Mouse (Mus musculus) neural tube, embryonic 14.5 days (tissue): ENCODE results near the gene Iyd. TPM values are rescaled to one million over a fixed set of nuclear protein-coding genes. Genes with fewer than 3 reads are reported as not detected.

Experiments used
- ATAC-seq: fragments of 200-750 bp; cut with Nextera tagmentation; 2 replicates; pipeline ENCODE4 v1.8.0; 2017; ENCODE audit warnings: low read depth, mild to moderate bottlenecking, moderate TSS enrichment, moderate library complexity
- H3K27ac ChIP-seq: fragments of 300-500 bp; sonication (generic); 2 replicates; pipeline ENCODE4 v1.5.1; 2014; ENCODE audit warnings: low read depth, mild to moderate bottlenecking, control low read depth, low read length, moderate library complexity, mixed read lengths
- H3K27me3 ChIP-seq: fragments of 300-500 bp; sonication (generic); 2 replicates; pipeline ENCODE4 v1.6.1; 2014; ENCODE audit warnings: low read length; ENCODE audit not compliant: control insufficient read depth, insufficient read depth
- H3K36me3 ChIP-seq: fragments of 300-500 bp; sonication (generic); 2 replicates; pipeline ENCODE4 v1.6.1; 2014; ENCODE audit warnings: low read length, mixed read lengths; ENCODE audit not compliant: control insufficient read depth, insufficient read depth
- H3K4me1 ChIP-seq: fragments of 300-500 bp; sonication (generic); 2 replicates; pipeline ENCODE4 v1.6.1; 2014; ENCODE audit warnings: low read length; ENCODE audit not compliant: control insufficient read depth, insufficient read depth
- H3K4me2 ChIP-seq: fragments of 300-500 bp; sonication (generic); 2 replicates; pipeline ENCODE4 v1.6.1; 2014; ENCODE audit warnings: mild to moderate bottlenecking, low read depth, low read length, control low read depth
- H3K4me3 ChIP-seq: fragments of 300-500 bp; sonication (generic); 2 replicates; pipeline ENCODE4 v1.5.1; 2014; ENCODE audit warnings: low read depth, low read length, control low read depth, mixed read lengths
- H3K9ac ChIP-seq: fragments of 300-500 bp; sonication (generic); replicated peaks from 2 replicates; pipeline ENCODE4 v1.6.1; 2014; ENCODE audit warnings: low read depth, mild to moderate bottlenecking, control low read depth, low read length, mixed read lengths
- H3K9me3 ChIP-seq: fragments of 300-500 bp; sonication (generic); 2 replicates; pipeline ENCODE4 v1.6.1; 2016; ENCODE audit warnings: low read length; ENCODE audit not compliant: control insufficient read depth
- WGBS: fragments of 180-500 bp; shearing (Covaris S2); extraction: QIAGEN DNeasy Blood & Tissue Kit; methylation state at CpG from one replicate; pipeline ENCODE4 v1.1.7; 2014; 5-methylcytosine and 5-hydroxymethylcytosine counted together
- polyA plus RNA-seq: library from polyadenylated mRNA; unstranded; fragments of >200 nt; fragmentation: Nextera tagmentation; extraction: Ambion mirVana; gene quantifications from 2 replicates; pipeline ENCODE4 v1.2.1, GENCODE M21; 2014

The Iyd gene
- polyA plus RNA-seq, 1 experiment from 2014 or later: 0.21 TPM

DNA sequence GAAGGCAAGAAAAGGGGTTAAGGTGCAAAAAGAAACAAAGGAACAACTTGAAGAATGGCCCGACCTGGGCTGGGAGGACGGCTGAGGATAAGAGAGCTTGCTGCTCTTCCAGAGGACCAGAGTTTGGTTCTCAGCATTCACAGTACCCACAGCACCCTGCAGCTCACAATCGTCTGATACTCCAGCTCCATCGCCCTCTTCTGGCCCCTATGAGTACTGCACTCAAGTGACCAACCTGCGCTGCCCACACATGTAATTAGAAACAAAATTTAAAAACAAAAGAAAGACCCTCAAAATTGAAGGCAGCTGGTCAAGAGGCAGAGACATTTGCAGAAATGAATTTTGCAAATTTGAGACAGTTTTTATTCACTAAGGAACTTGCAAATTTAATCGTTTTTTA lies 27.8 kb downstream of the Iyd start:
- Histone ChIP-seq H3K4me1 (no peaks in the 10 kb centered on the region), H3K27me3 (no peaks in the 10 kb centered on the region), H3K9me3 (no peaks in the 10 kb centered on the region), H3K9ac (no peak overlapping the region), H3K4me2 (no peak overlapping the region), H3K27ac (no peak overlapping the region), H3K36me3 (no peaks in the 10 kb centered on the region), H3K4me3 (no peak overlapping the region)
- ATAC-seq: no peak
- WGBS: 69% methylated on average over 6 of the region's 6 CpGs

DNA sequence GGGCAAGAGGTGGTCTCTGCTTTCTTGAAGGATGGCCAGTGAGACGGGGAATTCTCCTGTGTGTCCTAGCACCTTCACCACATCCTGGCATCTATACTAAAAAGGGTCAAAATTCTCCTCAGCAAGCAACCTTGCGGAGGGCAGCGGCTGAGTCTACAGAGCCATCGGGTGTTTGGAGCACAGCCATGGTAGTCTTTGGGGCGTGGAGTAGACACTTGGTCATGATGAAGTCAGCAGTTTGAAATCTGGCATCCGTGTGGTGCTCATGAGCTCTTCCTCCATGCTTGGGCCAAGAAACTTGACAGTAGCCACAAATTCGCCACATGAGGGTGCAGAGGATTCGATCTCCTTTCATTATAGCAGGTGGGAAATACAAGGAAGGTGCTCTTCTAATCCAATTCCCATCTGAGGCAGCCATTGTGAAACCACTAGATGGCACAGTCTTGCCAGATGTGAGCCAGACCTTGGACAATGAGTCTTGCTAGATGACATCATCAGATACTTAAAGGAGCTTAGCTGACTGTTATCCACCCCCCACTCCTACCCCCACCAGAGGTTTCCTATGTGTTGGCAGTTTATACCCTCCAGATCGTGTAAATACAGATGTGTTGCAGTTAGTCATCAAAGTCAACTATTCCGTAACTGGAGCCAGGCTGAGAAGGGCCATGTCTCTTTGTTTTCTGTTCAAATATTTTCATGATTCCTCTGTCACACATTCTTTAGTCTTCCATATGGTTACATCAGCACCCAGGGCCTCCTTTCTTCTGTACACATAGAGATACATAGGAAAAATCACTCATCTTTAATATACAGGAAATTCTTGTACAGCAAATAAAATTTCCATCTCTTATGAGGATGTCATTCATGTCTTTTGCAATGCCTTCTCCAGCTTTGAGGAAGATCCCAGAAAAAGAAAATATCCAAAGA lies 32.9 kb downstream of the Iyd start:
- no peak overlapping the region for H3K4me3 ChIP-seq
- H3K36me3 ChIP-seq: no peaks in the 10 kb centered on the region
- H3K9me3 ChIP-seq: no peaks in the 10 kb centered on the region
- no peak overlapping the region for H3K9ac ChIP-seq
- H3K4me1 ChIP-seq: no peaks in the 10 kb centered on the region
- H3K4me2 ChIP-seq: no peak overlapping the region
- no peak overlapping the region for H3K27ac ChIP-seq
- peak; percentile 41; the same call in 1 of the 2 replicates for ATAC-seq
- H3K27me3 ChIP-seq: no peaks in the 10 kb centered on the region
- 77% methylated on average over 10 of the region's 10 CpGs for WGBS

DNA sequence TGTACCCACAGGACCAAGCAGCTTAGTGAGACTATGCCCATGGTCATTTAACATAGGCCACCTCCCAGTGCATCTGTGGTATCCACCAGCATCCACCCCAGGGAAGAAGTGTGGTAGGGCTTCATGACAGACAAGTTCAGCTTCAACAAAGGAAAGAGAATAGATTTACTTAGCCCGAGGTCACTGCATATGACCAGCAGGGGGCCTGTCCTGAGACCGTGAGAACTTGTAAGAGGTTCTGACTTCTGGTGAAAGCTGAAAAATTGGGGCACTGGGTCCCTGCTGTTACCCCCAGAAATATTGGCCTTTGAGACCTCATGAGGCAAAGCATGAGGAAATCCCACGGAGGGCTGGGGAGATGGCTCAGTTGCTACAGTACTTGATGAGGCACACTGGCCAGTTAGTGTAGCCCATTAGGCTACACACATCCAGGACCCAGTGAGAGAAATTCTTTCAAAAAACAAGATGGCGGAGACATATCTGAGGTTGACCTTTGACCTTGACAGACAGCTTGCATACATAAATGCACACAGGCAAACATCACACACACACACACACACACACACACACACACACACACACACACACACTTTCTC lies 34.0 kb downstream of the Iyd start:
- H3K4me3 ChIP-seq: no peak overlapping the region
- WGBS: 70% methylated on average over 4 of the region's 4 CpGs
- H3K4me1 ChIP-seq: no peaks in the 10 kb centered on the region
- no peaks in the 10 kb centered on the region for H3K9me3 ChIP-seq
- no peak for ATAC-seq
- no peaks in the 10 kb centered on the region for H3K36me3 ChIP-seq
- H3K9ac ChIP-seq: no peak overlapping the region
- H3K4me2 ChIP-seq: no peak overlapping the region
- no peaks in the 10 kb centered on the region for H3K27me3 ChIP-seq
- no peak overlapping the region for H3K27ac ChIP-seq

DNA sequence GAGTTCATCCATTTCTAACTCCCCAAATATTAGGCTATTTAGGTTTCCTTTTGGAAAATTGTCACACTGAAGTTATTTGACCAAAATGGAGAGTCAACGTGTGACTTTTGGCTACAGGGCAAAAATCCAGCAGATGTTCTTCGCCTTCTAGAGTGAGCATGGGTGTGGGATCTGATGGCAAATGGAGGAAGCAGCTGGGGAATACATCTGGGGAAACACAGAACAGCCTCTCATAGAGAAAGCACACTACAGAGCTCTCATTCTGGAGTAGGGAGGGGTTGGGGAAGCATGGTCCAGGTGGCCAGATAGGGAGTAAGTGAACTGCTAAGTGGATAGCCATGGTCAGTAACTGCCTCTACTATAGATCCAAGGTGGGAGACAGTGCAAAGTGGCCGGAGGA lies 50.6 kb downstream of the Iyd start:
- H3K4me2 ChIP-seq: no peak overlapping the region
- 89% methylated on average over 3 of the region's 3 CpGs for WGBS
- no peak overlapping the region for H3K9ac ChIP-seq
- no peaks in the 10 kb centered on the region for H3K27me3 ChIP-seq
- H3K9me3 ChIP-seq: no peaks in the 10 kb centered on the region
- no peaks in the 10 kb centered on the region for H3K4me1 ChIP-seq
- H3K4me3 ChIP-seq: no peak overlapping the region
- H3K36me3 ChIP-seq: no peaks in the 10 kb centered on the region
- no peak overlapping the region for H3K27ac ChIP-seq
- ATAC-seq: no peak

DNA sequence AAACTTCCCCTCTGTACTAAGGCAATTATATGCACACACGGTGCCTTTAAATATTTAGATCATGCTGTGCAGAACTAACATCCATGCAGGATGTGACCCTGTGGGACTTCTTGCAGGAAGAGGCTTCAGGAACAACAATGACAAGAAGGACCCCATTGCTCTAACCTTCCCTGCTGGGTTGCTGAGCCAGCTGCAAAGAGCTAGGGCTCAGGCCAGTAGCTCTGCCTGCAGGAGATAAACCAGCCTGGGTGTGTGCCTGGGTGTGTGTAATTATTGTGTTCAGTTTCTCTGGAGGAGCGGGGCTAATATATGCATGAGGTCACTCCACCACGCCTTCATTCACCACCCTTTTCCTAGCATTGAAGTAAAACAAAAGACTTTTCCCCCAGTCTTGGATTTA lies 51.8 kb downstream of the Iyd start:
- Histone ChIP-seq H3K36me3 (no peaks in the 10 kb centered on the region), H3K9ac (no peak overlapping the region), H3K27me3 (no peaks in the 10 kb centered on the region), H3K9me3 (no peaks in the 10 kb centered on the region), H3K4me1 (no peaks in the 10 kb centered on the region), H3K4me3 (no peak overlapping the region), H3K4me2 (no peak overlapping the region), H3K27ac (no peak overlapping the region)
- ATAC-seq: peak; percentile 46; the same call in 1 of the 2 replicates
- WGBS: 18% methylated on average over 3 of the region's 3 CpGs

DNA sequence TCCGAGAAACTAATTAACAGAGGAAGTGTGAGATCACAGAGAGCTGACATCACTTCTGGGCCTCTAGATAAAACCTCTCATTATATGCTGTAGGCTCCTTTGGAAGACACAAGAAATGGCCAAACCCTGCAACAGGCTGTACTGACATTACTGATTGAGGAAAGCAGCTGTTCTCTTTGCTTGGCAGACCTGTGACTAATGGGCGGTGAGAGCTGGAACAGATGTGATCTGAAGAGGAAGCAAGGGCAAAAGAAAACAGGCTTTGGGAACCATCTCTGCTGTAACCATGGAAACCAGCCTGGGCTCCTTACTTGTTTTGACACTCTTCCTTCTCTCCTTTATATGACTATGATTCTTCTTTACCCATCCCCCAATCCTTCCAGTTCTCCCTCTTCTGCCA lies 56.7 kb downstream of the Iyd start:
- 67% methylated on average over 2 of the region's 2 CpGs for WGBS
- ATAC-seq: no peak
- Histone ChIP-seq H3K9me3 (no peaks in the 10 kb centered on the region), H3K4me1 (no peaks in the 10 kb centered on the region), H3K27me3 (no peaks in the 10 kb centered on the region), H3K4me2 (no peak overlapping the region), H3K9ac (no peak overlapping the region), H3K27ac (no peak overlapping the region), H3K36me3 (no peaks in the 10 kb centered on the region), H3K4me3 (no peak overlapping the region)

DNA sequence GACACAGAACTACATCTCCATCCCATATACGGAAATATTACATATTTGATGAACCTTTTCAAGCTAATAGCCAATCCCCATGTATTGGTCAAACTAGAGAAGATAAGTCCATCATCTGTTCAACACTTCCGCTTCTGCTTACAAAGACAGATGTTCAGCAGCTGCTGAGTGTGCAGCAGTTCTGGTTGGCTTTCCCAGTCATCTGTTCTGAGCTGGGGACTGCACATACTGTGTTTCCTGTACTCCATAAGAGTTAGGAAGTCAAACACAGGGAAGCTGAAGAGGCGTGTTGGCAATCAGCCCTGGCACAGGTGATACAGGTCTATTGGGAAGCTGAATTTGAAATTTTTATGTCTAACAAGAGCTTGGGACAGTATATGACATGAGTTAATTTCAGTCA lies 57.7 kb downstream of the Iyd start:
- Histone ChIP-seq H3K4me2 (no peak overlapping the region), H3K27ac (no peak overlapping the region), H3K36me3 (no peaks in the 10 kb centered on the region), H3K9ac (no peak overlapping the region), H3K27me3 (no peaks in the 10 kb centered on the region), H3K4me1 (no peaks in the 10 kb centered on the region), H3K4me3 (no peak overlapping the region), H3K9me3 (no peaks in the 10 kb centered on the region)
- 90% methylated on average over 3 of the region's 3 CpGs for WGBS
- no peak for ATAC-seq

Other genes starting within 250 kb of the Iyd start
- gene Ppp1r14c, start 174.2 kb upstream of the Iyd start, polyA plus RNA-seq: 57.3 and 69.0 TPM in 2 replicates
- 4.4 and 13.6 TPM in 2 replicates for gene Plekhg1, start 200.1 kb downstream of the Iyd start, polyA plus RNA-seq